In the genomic region with DNA sequence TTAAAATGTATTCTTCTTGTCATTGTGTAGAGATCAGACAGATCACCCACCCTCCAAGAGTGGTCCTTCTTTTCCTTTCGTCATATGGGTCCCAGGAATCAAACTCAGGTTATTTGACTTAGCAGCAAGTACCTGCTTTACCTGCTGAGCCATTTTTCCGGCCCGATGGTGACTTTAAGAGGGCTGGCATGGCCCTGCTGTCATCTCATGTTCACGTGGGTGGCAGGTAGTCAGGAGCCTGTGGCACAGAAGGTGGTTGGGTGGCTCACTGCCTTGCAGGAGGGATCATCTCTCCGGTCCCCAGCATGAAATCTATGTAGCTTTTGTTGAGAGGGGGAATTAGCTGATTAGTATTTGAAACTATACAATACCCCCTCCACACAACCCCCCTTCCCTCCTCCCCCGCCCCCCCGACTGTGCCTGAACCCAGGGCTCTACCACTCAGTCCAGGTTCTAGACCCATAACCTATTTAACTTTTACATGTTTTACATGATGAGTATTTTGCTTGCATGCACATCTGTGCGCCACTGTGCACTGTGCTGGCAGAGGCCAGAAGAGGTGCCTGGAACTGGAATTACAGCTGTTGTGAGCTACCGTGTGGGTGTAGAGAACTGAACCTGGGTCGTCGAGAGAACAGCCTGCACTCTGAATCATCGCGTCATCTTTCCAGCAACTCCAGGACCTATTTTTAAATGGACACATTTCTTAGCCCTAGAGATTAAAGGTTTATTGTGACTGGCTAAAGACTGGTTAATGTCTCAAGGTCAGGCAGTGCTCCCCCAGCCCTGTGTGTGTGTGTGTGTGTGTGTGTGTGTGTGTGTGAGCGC, we compare ENCODE assay signal across 7 mouse cellular contexts. TPM values are rescaled to one million over a fixed set of nuclear protein-coding genes. Genes with fewer than 3 reads are reported as not detected.
DNase-seq lines count a peak whose midpoint lies in the region; ATAC-seq and TF ChIP-seq lines count a peak whose summit lies in the region.

No protein-coding gene starts in this region.

- H3K4me1 ChIP-seq in neural tube, embryonic 11.5 days (ENCODE audit: control insufficient read depth, insufficient read depth, low read length): peaks cover 3% of the 10 kb centered on the region; the same call in 1 of the 2 replicates
- peaks cover 3% of the 10 kb centered on the region; the same call in 1 of the 2 replicates for H3K4me1 ChIP-seq in embryonic fibroblast, embryonic 13.5 days (ENCODE audit: control insufficient read depth, insufficient read depth, low read length)
- 0 out of 2 replicates have a peak, but pooled peaks cover 5% of the 10 kb centered on the region for H3K4me1 ChIP-seq in hindbrain, postnatal 0 days (ENCODE audit: insufficient read depth, low read length)
- H3K4me1 ChIP-seq in neural tube, embryonic 13.5 days (replicated peaks): peaks cover 20% of the 10 kb centered on the region

- 62% methylated on average over 14 of the region's 14 CpGs for WGBS in neural tube, embryonic 11.5 days
- 59% methylated on average over 14 of the region's 14 CpGs for WGBS in hindbrain, postnatal 0 days
- WGBS in neural tube, embryonic 13.5 days: 61% methylated on average over 14 of the region's 14 CpGs

- H3K9me3 ChIP-seq in neural tube, embryonic 11.5 days (ENCODE audit: control insufficient read depth, low read length): no peaks in the 10 kb centered on the region
- no peaks in the 10 kb centered on the region for H3K9me3 ChIP-seq in hindbrain, postnatal 0 days (ENCODE audit: low read length)
- H3K9me3 ChIP-seq in neural tube, embryonic 13.5 days: no peaks in the 10 kb centered on the region

- peak overlapping the region; percentile 86 for H3K9ac ChIP-seq in neural tube, embryonic 11.5 days (ENCODE audit: low read length)
- peak overlapping the region; percentile 89; the same call in 1 of the 2 replicates for H3K9ac ChIP-seq in hindbrain, postnatal 0 days (replicated peaks; ENCODE audit: low read length)
- peak overlapping the region; percentile 93 for H3K9ac ChIP-seq in neural tube, embryonic 13.5 days

- H3K36me3 ChIP-seq in neural tube, embryonic 11.5 days (ENCODE audit: control insufficient read depth, insufficient read depth, low read length): no peaks in the 10 kb centered on the region
- H3K36me3 ChIP-seq in hindbrain, postnatal 0 days (ENCODE audit: insufficient read depth, low read length): no peaks in the 10 kb centered on the region
- H3K36me3 ChIP-seq in neural tube, embryonic 13.5 days: peaks cover 19% of the 10 kb centered on the region

- no peak for ATAC-seq in neural tube, embryonic 11.5 days (ENCODE audit: insufficient read depth, low FRiP score, low TSS enrichment)
- ATAC-seq in hindbrain, postnatal 0 days: peak; percentile 50
- peak; percentile 41; the same call in 1 of the 2 replicates for ATAC-seq in neural tube, embryonic 13.5 days (ENCODE audit: low read depth)

- peak overlapping the region; percentile 83 for H3K4me3 ChIP-seq in neural tube, embryonic 11.5 days (ENCODE audit: low read depth, low read length)
- H3K4me3 ChIP-seq in embryonic fibroblast, embryonic 13.5 days (ENCODE audit: insufficient read depth, low read length): 0 out of 2 replicates have a peak overlapping the region, but pooled peaks have one; percentile 12
- H3K4me3 ChIP-seq in hindbrain, postnatal 0 days (ENCODE audit: low read length): peak overlapping the region; percentile 90
- H3K4me3 ChIP-seq in neural tube, embryonic 13.5 days: peak overlapping the region; percentile 90

- no peak for DNase-seq in neural tube, embryonic 11.5 days (ENCODE audit: low spot score)
- DNase-seq in neural tube, embryonic 10.5 days (ENCODE audit: extremely low spot score, low spot score): no peak
- DNase-seq in hindbrain, postnatal 0 days (ENCODE audit: low spot score): peak; percentile 23
- DNase-seq in urinary bladder, postnatal 4 days (ENCODE audit: low spot score in 2 of 2): no peak
- no peak for DNase-seq in adrenal gland, postnatal 36 days

- H3K27me3 ChIP-seq in neural tube, embryonic 11.5 days (ENCODE audit: control insufficient read depth, insufficient read depth, low read length): no peaks in the 10 kb centered on the region
- H3K27me3 ChIP-seq in hindbrain, postnatal 0 days (ENCODE audit: insufficient read depth, low read length): no peaks in the 10 kb centered on the region
- H3K27me3 ChIP-seq in neural tube, embryonic 13.5 days: no peaks in the 10 kb centered on the region

- H3K4me2 ChIP-seq in neural tube, embryonic 11.5 days (ENCODE audit: low read depth): peak overlapping the region; percentile 61
- peak overlapping the region; percentile 71 for H3K4me2 ChIP-seq in hindbrain, postnatal 0 days (ENCODE audit: low read depth, low read length)
- peak overlapping the region; percentile 73 for H3K4me2 ChIP-seq in neural tube, embryonic 13.5 days

- no peak for TF ChIP-seq CTCF in embryonic fibroblast, embryonic 13.5 days (IDR thresholded peaks at IDR 0.05; ENCODE audit: borderline replicate concordance, insufficient read depth, low read length)
- no peak for TF ChIP-seq CTCF in hindbrain, postnatal 0 days (IDR thresholded peaks at IDR 0.05; ENCODE audit: low read depth)

- H3K27ac ChIP-seq in neural tube, embryonic 11.5 days (ENCODE audit: low read depth, low read length): no peak overlapping the region
- H3K27ac ChIP-seq in embryonic fibroblast, embryonic 13.5 days (ENCODE audit: insufficient read depth, low read length): no peak overlapping the region
- H3K27ac ChIP-seq in hindbrain, postnatal 0 days: peak overlapping the region; percentile 91; the same call in 1 of the 2 replicates
- H3K27ac ChIP-seq in neural tube, embryonic 13.5 days (replicated peaks): peak overlapping the region; percentile 92

- TF ChIP-seq POLR2A in embryonic fibroblast, embryonic 13.5 days (IDR thresholded peaks at IDR 0.05; ENCODE audit: low read depth, low read length): no peak

RNA-seq across cellular contexts. Expression of gene Tmem50a, which starts 0.6 kb away (rescaled TPM):
- 150 and 160 TPM in 2 replicates for polyA plus RNA-seq in neural tube, embryonic 11.5 days (2014; fragmentation: Nextera tagmentation; extraction: Ambion mirVana)
- polyA plus RNA-seq in embryonic fibroblast, embryonic 13.5 days (2011; ENCODE audit: insufficient read length, low read depth, missing spikeins): 156 and 191 TPM in 2 replicates
- total RNA-seq in hindbrain, postnatal 0 days (2014; rRNA removed): 149 and 166 TPM in 2 replicates
- 231 and 239 TPM in 2 replicates for polyA plus RNA-seq in hindbrain, postnatal 0 days (2015; fragmentation: Nextera tagmentation; extraction: Ambion mirVana)
- polyA plus RNA-seq in neural tube, embryonic 13.5 days (2015; fragmentation: Nextera tagmentation; extraction: Ambion mirVana): 224 and 230 TPM in 2 replicates
- total RNA-seq in adrenal gland, postnatal 36 days (2021): 100 to 1,000 TPM; 229 to 405 TPM

RNA-seq across cellular contexts. Expression of gene Rsrp1, which starts 8.0 kb away (rescaled TPM):
- 340 and 349 TPM in 2 replicates for polyA plus RNA-seq in neural tube, embryonic 11.5 days (2014; fragmentation: Nextera tagmentation; extraction: Ambion mirVana)
- 257 and 312 TPM in 2 replicates for polyA plus RNA-seq in embryonic fibroblast, embryonic 13.5 days (2011; ENCODE audit: insufficient read length, low read depth, missing spikeins)
- 70.0 and 112 TPM in 2 replicates for total RNA-seq in hindbrain, postnatal 0 days (2014; rRNA removed)
- polyA plus RNA-seq in hindbrain, postnatal 0 days (2015; fragmentation: Nextera tagmentation; extraction: Ambion mirVana): 256 and 295 TPM in 2 replicates
- 485 and 516 TPM in 2 replicates for polyA plus RNA-seq in neural tube, embryonic 13.5 days (2015; fragmentation: Nextera tagmentation; extraction: Ambion mirVana)
- total RNA-seq in adrenal gland, postnatal 36 days (2021): 100 to 1,000 TPM; 378 to 436 TPM

RNA-seq across cellular contexts. Expression of gene Syf2, which starts 15.3 kb away (rescaled TPM):
- polyA plus RNA-seq in neural tube, embryonic 11.5 days (2014; fragmentation: Nextera tagmentation; extraction: Ambion mirVana): 64.1 and 73.0 TPM in 2 replicates
- 46.6 and 48.8 TPM in 2 replicates for polyA plus RNA-seq in embryonic fibroblast, embryonic 13.5 days (2011; ENCODE audit: insufficient read length, low read depth, missing spikeins)
- total RNA-seq in hindbrain, postnatal 0 days (2014; rRNA removed): 19.2 and 35.0 TPM in 2 replicates
- 70.7 and 80.4 TPM in 2 replicates for polyA plus RNA-seq in hindbrain, postnatal 0 days (2015; fragmentation: Nextera tagmentation; extraction: Ambion mirVana)
- polyA plus RNA-seq in neural tube, embryonic 13.5 days (2015; fragmentation: Nextera tagmentation; extraction: Ambion mirVana): 76.8 and 82.1 TPM in 2 replicates
- 100 to 1,000 TPM in 1 of 2 experiments, 10 to 100 TPM in 1; 84.2 to 102 TPM for total RNA-seq in adrenal gland, postnatal 36 days (2021)

RNA-seq across cellular contexts. Expression of gene Rhd, which starts 51.1 kb away (rescaled TPM):
- polyA plus RNA-seq in neural tube, embryonic 11.5 days (2014; fragmentation: Nextera tagmentation; extraction: Ambion mirVana): 13.8 and 15.7 TPM in 2 replicates
- polyA plus RNA-seq in embryonic fibroblast, embryonic 13.5 days (2011; ENCODE audit: insufficient read length, low read depth, missing spikeins): 0.51 and 0.72 TPM in 2 replicates
- total RNA-seq in hindbrain, postnatal 0 days (2014; rRNA removed): 0.29 and 2.1 TPM in 2 replicates
- polyA plus RNA-seq in hindbrain, postnatal 0 days (2015; fragmentation: Nextera tagmentation; extraction: Ambion mirVana): 1.1 TPM in 2 replicates
- 1.5 and 2.0 TPM in 2 replicates for polyA plus RNA-seq in neural tube, embryonic 13.5 days (2015; fragmentation: Nextera tagmentation; extraction: Ambion mirVana)
- total RNA-seq in adrenal gland, postnatal 36 days (2021): under 1 TPM in 1 of 2 experiments, not detected in 1; 0.89 TPM

Comparison
In these comparisons a context has a peak if more than half of its experiments do, and no peak if none do; other contexts are left out.
1. H3K27ac ChIP-seq: peak in hindbrain, postnatal 0 days (single experiment) and neural tube, embryonic 13.5 days (single experiment); none in neural tube, embryonic 11.5 days (single experiment) and embryonic fibroblast, embryonic 13.5 days (single experiment).
2. H3K4me3 ChIP-seq: peak in every context shown above with its lines; median percentile 90 in hindbrain, postnatal 0 days; 90 in neural tube, embryonic 13.5 days; 83 in neural tube, embryonic 11.5 days; 12 in embryonic fibroblast, embryonic 13.5 days.
3. Peak in every context shown above with its lines, with median percentiles within 50 percentile points of each other: H3K4me2 ChIP-seq and H3K9ac ChIP-seq.